Mouse (Mus musculus) right cerebral cortex, postnatal 25 days (tissue): Measurements from ENCODE around the gene Neurl1a.

Experiments
- DNase-seq: peaks from one replicate; pipeline ENCODE4 v3.0.0; 2022

Gene Neurl1a

GRCm38 (mm10) chr19:47168793-47169412 is 9.7 kb upstream of the Neurl1a start:
- peak; percentile 78 for DNase-seq

GRCm38 (mm10) chr19:47174515-47174914 is 4.1 kb upstream of the Neurl1a start:
- no peak for DNase-seq

GRCm38 (mm10) chr19:47175472-47175871 is 3.1 kb upstream of the Neurl1a start:
- no peak for DNase-seq

- no peak for DNase-seq
Observed at GRCm38 (mm10) chr19:47176916-47177505, 1.6 kb upstream of the Neurl1a start.

DNA sequence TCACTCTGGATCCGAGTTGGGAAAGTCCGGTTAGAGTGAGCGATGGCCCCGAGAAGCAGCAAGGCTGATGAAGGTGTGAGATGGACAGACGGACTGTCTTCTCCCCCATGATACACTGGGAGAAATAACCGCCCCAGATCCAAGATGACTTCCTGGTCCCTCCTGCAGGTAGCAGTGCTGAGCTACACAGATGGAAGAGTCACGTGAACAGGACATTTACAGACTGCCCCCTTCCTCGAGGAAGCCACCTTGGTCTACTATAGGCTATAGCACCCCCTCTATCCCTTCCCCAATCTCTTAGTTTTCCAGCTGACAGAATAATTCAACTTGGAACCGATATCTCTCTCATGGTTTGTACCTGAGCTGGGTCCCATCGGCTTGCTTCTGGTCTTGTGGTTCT is 619 bp upstream of the Neurl1a start:
- peak; percentile 32 for DNase-seq

GRCm38 (mm10) chr19:47179272-47179809 is 721 bp downstream of the Neurl1a start:
- DNase-seq = peak; percentile 69

GRCm38 (mm10) chr19:47180011-47180410 is 1.4 kb downstream of the Neurl1a start:
- DNase-seq = no peak

DNA sequence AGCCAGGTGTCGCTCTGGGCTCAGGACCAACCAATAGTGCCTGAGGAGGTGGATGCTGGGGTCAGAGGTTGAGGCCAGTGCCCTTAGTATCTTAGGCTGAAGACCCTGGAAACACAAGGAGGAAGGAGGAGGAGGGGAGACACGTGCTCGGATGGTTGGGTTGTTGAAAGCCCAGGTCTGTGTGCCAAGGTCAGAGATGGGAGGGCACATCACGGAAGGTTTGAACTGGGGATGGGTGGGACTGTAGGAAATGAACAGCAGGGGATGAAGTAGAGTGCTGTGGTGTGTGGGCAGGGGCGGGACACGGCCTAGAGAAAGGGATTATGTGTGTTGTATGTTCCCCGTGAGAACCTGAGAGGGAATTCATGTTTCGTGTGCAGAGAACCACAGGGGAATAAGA is 5.6 kb downstream of the Neurl1a start:
- no peak for DNase-seq

DNA sequence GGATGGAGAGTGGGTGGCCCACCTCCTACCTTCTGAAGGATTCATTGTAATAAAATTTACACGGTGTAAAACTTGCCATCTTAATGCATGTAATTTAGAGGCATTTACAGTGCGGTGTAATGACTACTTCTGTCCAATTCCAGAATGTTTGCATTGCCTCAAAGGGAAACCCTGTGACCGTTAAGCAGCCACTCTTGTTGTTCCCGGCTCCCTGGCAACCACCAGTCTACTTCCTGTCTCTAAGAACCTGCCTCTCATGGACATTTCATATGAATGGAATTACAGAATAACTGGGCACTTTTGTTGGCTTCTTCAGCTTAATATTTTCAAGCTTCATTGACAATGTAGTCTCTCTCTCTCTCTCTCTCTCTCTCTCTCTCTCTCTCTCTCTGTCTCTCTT is 6.1 kb downstream of the Neurl1a start:
- no peak for DNase-seq

DNA sequence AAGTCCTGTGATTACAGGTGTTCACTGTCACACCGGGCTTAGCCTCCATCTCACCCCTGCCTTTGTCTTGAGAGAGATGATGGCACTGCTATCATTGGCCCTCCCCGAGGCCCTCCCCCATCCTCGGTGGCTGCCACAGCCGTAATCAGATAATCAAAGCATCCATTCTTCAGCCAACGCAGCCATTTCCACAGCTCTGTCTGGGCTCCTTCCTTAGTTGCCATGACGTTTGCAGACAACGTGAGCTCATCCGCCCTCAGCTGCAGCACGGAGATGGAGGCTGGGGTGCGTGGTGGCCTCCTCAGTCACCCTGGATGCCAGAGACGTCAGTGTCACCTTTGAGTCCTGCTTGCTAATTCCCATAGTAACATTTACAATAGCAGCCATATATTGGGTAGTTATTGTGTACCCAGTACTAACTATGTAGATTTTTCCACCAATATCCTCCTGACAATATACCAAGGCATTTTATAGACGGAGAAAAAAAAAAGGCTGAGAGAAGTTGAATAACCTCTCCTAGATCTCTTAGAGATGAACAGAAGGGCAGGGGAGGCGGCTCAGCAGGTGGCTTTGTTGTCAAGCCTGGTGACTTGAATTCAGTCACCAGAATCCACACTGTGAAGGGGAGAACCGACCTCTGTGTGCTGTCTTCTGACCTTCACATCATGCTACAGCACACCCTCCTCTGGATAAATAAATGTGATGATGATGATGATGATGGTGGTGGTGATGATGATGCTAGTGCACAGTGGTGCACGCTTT is 8.1 kb downstream of the Neurl1a start:
- DNase-seq = no peak

- DNase-seq = no peak
Observed at GRCm38 (mm10) chr19:47188515-47189128, 10.0 kb downstream of the Neurl1a start.

- DNase-seq = no peak
Observed at GRCm38 (mm10) chr19:47192158-47192557, 13.5 kb downstream of the Neurl1a start.

DNA sequence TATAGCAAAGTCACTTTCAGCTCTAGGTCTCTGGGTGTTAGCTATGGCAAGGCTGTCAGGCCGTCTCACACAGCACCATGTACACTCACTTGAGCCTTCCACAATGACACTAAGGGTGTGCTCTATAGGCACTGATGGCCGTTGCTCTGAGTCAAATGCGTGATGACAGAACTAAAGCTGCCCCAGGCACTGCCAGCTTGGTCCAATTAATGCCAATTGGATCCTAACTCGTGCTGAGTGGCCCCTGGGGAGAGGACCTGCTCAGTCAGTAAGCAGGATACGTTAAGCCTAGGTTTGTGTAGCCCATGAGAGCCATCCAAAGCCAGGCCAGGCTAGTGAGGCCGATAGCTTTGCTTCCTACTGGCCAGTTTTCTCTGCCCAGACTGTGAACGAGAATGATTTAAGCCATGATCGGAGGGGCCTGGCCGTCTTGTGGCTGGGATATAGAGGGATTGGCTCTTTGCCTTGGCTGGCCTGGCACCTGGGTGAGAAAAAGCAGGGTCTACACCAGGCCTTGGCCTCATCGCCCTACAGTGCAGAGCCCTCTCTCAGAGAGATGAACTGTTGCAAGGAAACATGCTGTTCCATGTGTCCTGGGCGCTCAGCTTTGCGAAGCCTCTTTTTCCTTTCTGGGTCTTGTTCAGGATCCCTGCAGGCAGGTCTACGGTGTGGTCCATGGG is 20.2 kb downstream of the Neurl1a start:
- DNase-seq = no peak

DNA sequence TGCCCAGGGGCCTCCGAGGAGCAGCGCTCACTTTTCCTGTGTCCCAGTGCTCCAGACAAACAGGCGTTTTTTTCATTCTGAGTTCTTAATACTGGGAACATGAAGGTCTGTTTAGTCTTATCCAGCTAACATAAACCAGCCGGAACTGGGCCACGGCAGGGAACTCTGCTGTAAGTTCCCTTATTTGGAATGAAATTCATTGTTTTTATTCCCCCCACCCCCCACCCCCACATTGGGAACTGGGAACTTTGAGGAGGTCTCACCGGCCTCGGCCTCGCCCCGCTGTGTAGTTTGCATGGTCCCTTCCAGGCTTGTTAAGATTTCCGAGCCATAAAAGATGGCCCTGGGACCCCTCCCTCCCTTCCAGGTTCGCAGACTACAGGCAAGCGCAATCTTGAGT is 23.4 kb downstream of the Neurl1a start:
- DNase-seq = no peak

DNA sequence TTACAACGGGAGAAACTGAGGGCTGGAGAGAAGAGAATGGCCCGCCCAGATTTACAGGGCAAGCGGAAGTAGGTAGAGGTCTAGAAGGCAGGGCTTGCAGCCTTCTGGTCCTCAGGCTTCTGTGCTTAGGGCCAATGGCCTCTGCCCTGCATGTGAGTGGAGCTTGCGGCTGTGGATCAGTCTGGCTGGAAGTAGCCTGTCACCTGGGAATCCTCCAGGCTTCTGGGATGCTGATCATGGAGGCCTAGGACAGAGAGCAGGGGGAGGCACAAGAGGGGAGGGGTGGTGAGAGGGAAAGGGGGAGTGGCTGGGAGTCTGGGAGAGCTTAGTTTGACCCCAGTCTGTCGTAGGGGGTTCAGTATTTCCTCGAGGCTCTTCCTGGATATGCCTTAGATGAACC is 23.8 kb downstream of the Neurl1a start:
- no peak for DNase-seq

- DNase-seq = no peak
Observed at GRCm38 (mm10) chr19:47203042-47203441, 24.4 kb downstream of the Neurl1a start.

DNA sequence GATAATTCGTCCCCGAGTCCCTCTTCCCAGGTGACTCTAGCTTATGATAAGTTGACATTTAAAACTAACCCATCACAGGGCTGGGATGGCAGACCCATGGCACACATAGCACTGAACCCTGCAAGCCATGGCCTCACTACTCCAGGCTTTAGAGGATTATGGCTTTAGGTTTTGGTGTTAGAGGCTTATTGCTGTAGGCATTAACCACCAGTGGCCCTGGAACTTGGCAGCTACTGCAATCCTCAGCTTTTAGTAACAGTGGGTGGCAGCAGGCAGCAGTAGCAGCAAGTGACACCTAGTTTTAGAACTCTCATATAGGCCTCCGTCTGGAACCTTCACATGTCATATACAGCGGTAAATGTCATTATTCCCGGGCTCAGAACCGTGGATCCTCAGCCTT is 26.0 kb downstream of the Neurl1a start:
- no peak for DNase-seq

DNA sequence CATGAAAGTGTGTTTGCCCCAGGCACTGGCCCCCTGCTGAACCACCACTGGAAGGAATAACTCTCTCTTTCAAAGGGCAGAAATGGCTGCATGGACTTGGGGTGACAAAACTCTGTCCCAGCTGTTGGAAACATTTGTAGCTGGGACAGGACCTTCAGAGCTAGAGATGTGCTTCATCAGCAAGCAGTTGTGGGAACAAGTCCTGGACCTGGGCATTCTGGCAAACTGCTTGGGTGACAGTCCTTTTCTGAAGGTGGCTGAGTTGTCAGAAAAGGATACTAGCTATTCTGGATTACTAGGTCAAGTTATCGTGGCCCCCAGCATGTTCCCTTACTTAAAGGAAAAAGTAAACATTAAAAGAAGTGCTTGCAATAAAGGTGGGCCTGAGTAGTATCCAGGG is 27.5 kb downstream of the Neurl1a start:
- no peak for DNase-seq

- no peak for DNase-seq
Observed at GRCm38 (mm10) chr19:47210432-47210831, 31.8 kb downstream of the Neurl1a start.

- DNase-seq = no peak
Observed at GRCm38 (mm10) chr19:47211609-47212312, 33.1 kb downstream of the Neurl1a start.

DNA sequence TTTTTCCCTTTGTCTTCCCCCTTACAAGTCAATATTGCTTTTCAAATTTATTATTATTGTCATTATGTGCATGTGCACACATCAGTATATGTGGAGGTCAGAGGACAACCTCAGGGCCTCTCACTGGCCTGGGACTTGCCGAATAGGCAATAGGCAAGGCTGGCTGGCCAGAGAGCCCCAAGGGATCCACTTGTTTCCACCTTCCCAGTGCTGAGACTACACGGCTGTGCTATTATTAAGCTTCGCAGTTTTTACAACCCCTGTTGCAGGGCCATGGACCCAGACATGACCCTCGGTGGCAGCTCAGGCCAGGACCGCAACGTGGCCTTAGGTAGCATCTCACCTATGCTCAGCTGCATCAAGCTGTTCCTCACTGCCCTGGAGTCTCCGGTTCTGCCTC is 33.8 kb downstream of the Neurl1a start:
- DNase-seq = no peak

GRCm38 (mm10) chr19:47213470-47213869 is 34.9 kb downstream of the Neurl1a start:
- no peak for DNase-seq
